Comparison of ENCODE assay signal across 18 mouse cellular contexts in genomic region chr8:117022297-117022993, GRCm38 (mm10). TPM values are rescaled to one million over a fixed set of nuclear protein-coding genes. Genes with fewer than 3 reads are reported as not detected.
A peak's percentile ranks its signal among the peaks of the same experiment; 100 is the strongest.
DNase-seq lines count a peak whose midpoint lies in the region; ATAC-seq and TF ChIP-seq lines count a peak whose summit lies in the region.
"Had no signal": no experiment of that assay in that cellular context is flagged by ENCODE, and none has a peak within 500 bp of the region (broad histone marks: within the 10 kb centered on the region; RNA-seq: fewer than 3 reads in every experiment).

No protein-coding gene starts in this region.

- no peak overlapping the region for H3K4me3 ChIP-seq in hindbrain, postnatal 0 days (ENCODE audit: low read length)
- no peak overlapping the region for H3K4me3 ChIP-seq in hindbrain, embryonic 13.5 days
- no peak overlapping the region for H3K4me3 ChIP-seq in lung, embryonic 14.5 days (ENCODE audit: low read depth, low read length)
- H3K4me3 ChIP-seq: embryonic facial prominence, embryonic 12.5 days; forebrain, embryonic 10.5 days; limb, embryonic 10.5 days; midbrain, embryonic 12.5 days had no signal

- peak; percentile 29; the same call in 1 of the 2 replicates for TF ChIP-seq CTCF in hindbrain, postnatal 0 days (IDR thresholded peaks at IDR 0.05; ENCODE audit: low read depth)
- peak; percentile 33; the same call in 1 of the 2 replicates for TF ChIP-seq CTCF in lung, embryonic 14.5 days (IDR thresholded peaks at IDR 0.05; ENCODE audit: low read depth)
- TF ChIP-seq CTCF in brain, embryonic 14.5 days (IDR thresholded peaks at IDR 0.05; ENCODE audit: borderline replicate concordance, extremely low read depth, insufficient read depth, insufficient read length), result no peak

- no peak overlapping the region for H3K4me2 ChIP-seq in hindbrain, postnatal 0 days (ENCODE audit: low read depth, low read length)
- H3K4me2 ChIP-seq in hindbrain, embryonic 13.5 days, result no peak overlapping the region
- H3K4me2 ChIP-seq in lung, embryonic 14.5 days, result no peak overlapping the region
- H3K4me2 ChIP-seq: embryonic facial prominence, embryonic 12.5 days; midbrain, embryonic 12.5 days had no signal

- peak; percentile 16 for DNase-seq in hindbrain, postnatal 0 days (ENCODE audit: low spot score)
- peak; percentile 73 for DNase-seq in lung, embryonic 14.5 days
- no peak for DNase-seq in lung, postnatal 25 days (ENCODE audit: low spot score)
- DNase-seq in brain, embryonic 14.5 days (ENCODE audit: low read depth), result peak; percentile 6
- DNase-seq in retina, embryonic 14.5 days (ENCODE audit: low spot score), result peak; percentile 12
- DNase-seq in urinary bladder, adult 2 months (ENCODE audit: low spot score), result no peak
- DNase-seq: cerebellum, postnatal 14 days; kidney, adult 18-20 months had no signal

- no peak for TF ChIP-seq POLR2A in brain, embryonic 14.5 days (IDR thresholded peaks at IDR 0.05; ENCODE audit: borderline replicate concordance, extremely low read depth, insufficient read depth, insufficient read length, poor library complexity, severe bottlenecking)

- H3K9ac ChIP-seq in hindbrain, postnatal 0 days (replicated peaks; ENCODE audit: low read length), result no peak overlapping the region
- no peak overlapping the region for H3K9ac ChIP-seq in hindbrain, embryonic 13.5 days
- H3K9ac ChIP-seq in lung, embryonic 14.5 days, result no peak overlapping the region
- H3K9ac ChIP-seq: embryonic facial prominence, embryonic 12.5 days; liver, embryonic 14.5 days; midbrain, embryonic 12.5 days had no signal

- ATAC-seq in hindbrain, postnatal 0 days, result no peak
- no peak for ATAC-seq in hindbrain, embryonic 13.5 days (ENCODE audit: low FRiP score)
- peak; percentile 90 for ATAC-seq in lung, embryonic 14.5 days (ENCODE audit: insufficient read depth)
- ATAC-seq in CD4-positive, CD25-positive, alpha-beta regulatory T cell, adult 4 months, result no peak

- H3K36me3 ChIP-seq in hindbrain, postnatal 0 days (ENCODE audit: insufficient read depth, low read length), result no peaks in the 10 kb centered on the region
- no peaks in the 10 kb centered on the region for H3K36me3 ChIP-seq in hindbrain, embryonic 13.5 days
- H3K36me3 ChIP-seq in lung, embryonic 14.5 days (ENCODE audit: insufficient read depth), result no peaks in the 10 kb centered on the region
- H3K36me3 ChIP-seq: embryonic facial prominence, embryonic 12.5 days; forebrain, embryonic 10.5 days; limb, embryonic 10.5 days; midbrain, embryonic 12.5 days had no signal

- WGBS in hindbrain, postnatal 0 days, result 74% methylated on average over 1 of the region's 1 CpGs
- 80% methylated on average over 1 of the region's 1 CpGs for WGBS in hindbrain, embryonic 13.5 days
- 46% methylated on average over 1 of the region's 1 CpGs for WGBS in lung, embryonic 14.5 days

- H3K4me1 ChIP-seq in hindbrain, postnatal 0 days (ENCODE audit: insufficient read depth, low read length), result no peaks in the 10 kb centered on the region
- H3K4me1 ChIP-seq in hindbrain, embryonic 13.5 days (replicated peaks), result no peaks in the 10 kb centered on the region
- H3K4me1 ChIP-seq in lung, embryonic 14.5 days (ENCODE audit: insufficient read depth), result no peaks in the 10 kb centered on the region
- H3K4me1 ChIP-seq: embryonic facial prominence, embryonic 12.5 days; forebrain, embryonic 10.5 days; limb, embryonic 10.5 days; midbrain, embryonic 12.5 days had no signal

- no peak overlapping the region for H3K27ac ChIP-seq in hindbrain, postnatal 0 days
- H3K27ac ChIP-seq in hindbrain, embryonic 13.5 days, result no peak overlapping the region
- no peak overlapping the region for H3K27ac ChIP-seq in lung, embryonic 14.5 days (ENCODE audit: low read depth)
- H3K27ac ChIP-seq: embryonic facial prominence, embryonic 12.5 days; forebrain, embryonic 10.5 days; limb, embryonic 10.5 days; liver, embryonic 14.5 days; midbrain, embryonic 12.5 days had no signal

- no peaks in the 10 kb centered on the region for H3K27me3 ChIP-seq in hindbrain, postnatal 0 days (ENCODE audit: insufficient read depth, low read length)
- no peaks in the 10 kb centered on the region for H3K27me3 ChIP-seq in hindbrain, embryonic 13.5 days
- no peaks in the 10 kb centered on the region for H3K27me3 ChIP-seq in lung, embryonic 14.5 days (ENCODE audit: insufficient read depth, low read length)
- H3K27me3 ChIP-seq: midbrain, embryonic 12.5 days had no signal

- H3K9me3 ChIP-seq in hindbrain, postnatal 0 days (ENCODE audit: low read length), result no peaks in the 10 kb centered on the region
- no peaks in the 10 kb centered on the region for H3K9me3 ChIP-seq in hindbrain, embryonic 13.5 days
- H3K9me3 ChIP-seq in lung, embryonic 14.5 days (ENCODE audit: low read depth, low read length), result no peaks in the 10 kb centered on the region
- H3K9me3 ChIP-seq: embryonic facial prominence, embryonic 12.5 days; forebrain, embryonic 10.5 days; limb, embryonic 10.5 days; midbrain, embryonic 12.5 days had no signal

RNA-seq across cellular contexts. Expression of gene Gcsh, which starts 29.1 kb away (rescaled TPM):
- 41.0 and 44.6 TPM in 2 replicates for total RNA-seq in hindbrain, postnatal 0 days (2014; rRNA removed)
- polyA plus RNA-seq in hindbrain, postnatal 0 days (2015; fragmentation: Nextera tagmentation; extraction: Ambion mirVana), result 128 and 131 TPM in 2 replicates
- 93.0 and 95.0 TPM in 2 replicates for polyA plus RNA-seq in hindbrain, embryonic 13.5 days (2015; fragmentation: Nextera tagmentation; extraction: Ambion mirVana)
- 142 and 143 TPM in 2 replicates for polyA plus RNA-seq in lung, embryonic 14.5 days (2014; fragmentation: Nextera tagmentation; extraction: Ambion mirVana)
- polyA plus RNA-seq in brain, embryonic 14.5 days (2012; rRNA removed), result 52.1 and 56.8 TPM in 2 replicates
- 60.5 and 70.1 TPM in 2 replicates for polyA plus RNA-seq in urinary bladder, adult 2 months (2012; rRNA removed)
- polyA plus RNA-seq in CD4-positive, CD25-positive, alpha-beta regulatory T cell, adult 4 months (2017; shearing (Covaris generic)), result 10 to 100 TPM; 23.1 to 28.6 TPM

RNA-seq across cellular contexts. Expression of gene 1700030J22Rik, which starts 43.7 kb away (rescaled TPM):
- total RNA-seq in hindbrain, postnatal 0 days (2014; rRNA removed), result 5.2 and 7.0 TPM in 2 replicates
- polyA plus RNA-seq in hindbrain, postnatal 0 days (2015; fragmentation: Nextera tagmentation; extraction: Ambion mirVana), result 5.7 and 5.8 TPM in 2 replicates
- polyA plus RNA-seq in hindbrain, embryonic 13.5 days (2015; fragmentation: Nextera tagmentation; extraction: Ambion mirVana), result 6.3 and 7.5 TPM in 2 replicates
- polyA plus RNA-seq in lung, embryonic 14.5 days (2014; fragmentation: Nextera tagmentation; extraction: Ambion mirVana), result 1.8 and 1.9 TPM in 2 replicates
- 3.9 and 6.0 TPM in 2 replicates for polyA plus RNA-seq in brain, embryonic 14.5 days (2012; rRNA removed)
- polyA plus RNA-seq in urinary bladder, adult 2 months (2012; rRNA removed), result 0.47 TPM in 2 replicates
- polyA plus RNA-seq in CD4-positive, CD25-positive, alpha-beta regulatory T cell, adult 4 months (2017; shearing (Covaris generic)), result not detected

RNA-seq across cellular contexts. Expression of gene Pkd1l2, which starts 59.8 kb away (rescaled TPM):
- total RNA-seq in hindbrain, postnatal 0 days (2014; rRNA removed), result 0.22 and 2.0 TPM in 2 replicates
- polyA plus RNA-seq in hindbrain, postnatal 0 days (2015; fragmentation: Nextera tagmentation; extraction: Ambion mirVana), result 0.05 and 0.06 TPM in 2 replicates
- polyA plus RNA-seq in hindbrain, embryonic 13.5 days (2015; fragmentation: Nextera tagmentation; extraction: Ambion mirVana), result 0.03 TPM in 1 of 2 replicates, not detected in the other
- 0.18 TPM in 1 of 2 replicates, not detected in the other for polyA plus RNA-seq in lung, embryonic 14.5 days (2014; fragmentation: Nextera tagmentation; extraction: Ambion mirVana)
- polyA plus RNA-seq in brain, embryonic 14.5 days (2012; rRNA removed), result 0.01 TPM in 2 replicates
- polyA plus RNA-seq in urinary bladder, adult 2 months (2012; rRNA removed), result 0.07 and 0.09 TPM in 2 replicates
- not detected for polyA plus RNA-seq in CD4-positive, CD25-positive, alpha-beta regulatory T cell, adult 4 months (2017; shearing (Covaris generic))
- total RNA-seq: CH12.LX; heart, adult 18-20 months; hematopoietic stem cell, adult 5-6 weeks had no signal
- polyA plus RNA-seq: embryonic facial prominence, embryonic 12.5 days; forebrain, embryonic 10.5 days; limb, embryonic 10.5 days; liver, embryonic 14.5 days; midbrain, embryonic 12.5 days had no signal

Comparison
In these comparisons a context has a peak if more than half of its experiments do, and no peak if none do; other contexts are left out.
1. DNase-seq: peak in hindbrain, postnatal 0 days (single experiment), lung, embryonic 14.5 days (single experiment), brain, embryonic 14.5 days (single experiment) and retina, embryonic 14.5 days (single experiment); none in lung, postnatal 25 days (single experiment) and urinary bladder, adult 2 months (single experiment).